Mouse (Mus musculus): Measurements from ENCODE around the gene Mitd1.
A peak's percentile ranks its signal among the peaks of the same experiment; 100 is the strongest.

- TF ChIP-seq CTCF (IDR thresholded peaks at IDR 0.05; ENCODE audit: low read depth, low read length): peak; percentile 93
- TF ChIP-seq TAL1 (conservative IDR thresholded peaks at IDR 0.05; ENCODE audit: low read depth, low read length): no peak
- no peak for TF ChIP-seq GATA1 (IDR thresholded peaks at IDR 0.05; ENCODE audit: borderline replicate concordance, low read length)
- TF ChIP-seq POLR2AphosphoS5 (IDR thresholded peaks at IDR 0.05; ENCODE audit: insufficient replicate concordance, low read depth, low read length): no peak
Measured at GRCm38 (mm10) chr1:37867056-37867455, 23.2 kb downstream of the Mitd1 start.
